Comparison of ENCODE assay signal across 17 mouse cellular contexts in genomic region chr2:91152885-91153377, GRCm38 (mm10). TPM values are rescaled to one million over a fixed set of nuclear protein-coding genes. Genes with fewer than 3 reads are reported as not detected.
"Had no signal": no experiment of that assay in that cellular context is flagged by ENCODE, and none has a peak within 500 bp of the region (broad histone marks: within the 10 kb centered on the region; RNA-seq: fewer than 3 reads in every experiment).

No protein-coding gene starts in this region.

- H3K9me3 ChIP-seq: neural tube, embryonic 13.5 days; neural tube, embryonic 15.5 days; stomach, embryonic 15.5 days had no signal

- H3K4me2 ChIP-seq: neural tube, embryonic 13.5 days; neural tube, embryonic 15.5 days; stomach, embryonic 15.5 days had no signal

- H3K27ac ChIP-seq: neural tube, embryonic 13.5 days; neural tube, embryonic 15.5 days; stomach, embryonic 15.5 days; stomach, postnatal 0 days had no signal

- H3K4me3 ChIP-seq: neural tube, embryonic 13.5 days; neural tube, embryonic 15.5 days; stomach, embryonic 15.5 days had no signal

- DNase-seq: retina, postnatal 1 day; right cerebral cortex, adult 18-20 months; right cerebral cortex, postnatal 14 days; right cerebral cortex, postnatal 25 days; right cerebral cortex, postnatal 4 days; spleen, adult 18-20 months; thymus, adult 18-20 months; thymus, adult 2 months; thymus, postnatal 14 days; thymus, postnatal 25 days; thymus, postnatal 36 days; thymus, postnatal 4 days had no signal

- H3K9ac ChIP-seq: neural tube, embryonic 13.5 days; neural tube, embryonic 15.5 days; stomach, embryonic 15.5 days had no signal

- H3K4me1 ChIP-seq: neural tube, embryonic 13.5 days; neural tube, embryonic 15.5 days; stomach, embryonic 15.5 days had no signal

- H3K27me3 ChIP-seq: neural tube, embryonic 13.5 days; neural tube, embryonic 15.5 days; stomach, embryonic 15.5 days had no signal

RNA-seq across cellular contexts. Expression of gene Mybpc3, which starts 35.0 kb away (rescaled TPM):
- polyA plus RNA-seq: neural tube, embryonic 14.5 days; neural tube, embryonic 15.5 days had no signal
